Mouse (Mus musculus) adrenal gland, postnatal 14 days (tissue): Measurements from ENCODE around the gene Eci1. TPM values are rescaled to one million over a fixed set of nuclear protein-coding genes. Genes with fewer than 3 reads are reported as not detected.

Experiments
- total RNA-seq: library from RNA; stranded (reverse); gene quantifications from 2 replicates; pipeline ENCODE4 v1.2.3, GENCODE M21; 2021

Eci1 gene
- total RNA-seq, 1 experiment from 2014 or later = 505 TPM

Other genes starting within 250 kb of the Eci1 start
- 11.0 and 14.6 TPM in 2 replicates for gene Tbc1d24, start 221.1 kb upstream of the Eci1 start, total RNA-seq
- gene Ntn3, start 217.1 kb upstream of the Eci1 start, total RNA-seq = 2.1 and 2.9 TPM in 2 replicates
- gene Tedc2, start 205.8 kb upstream of the Eci1 start, total RNA-seq = 9.2 and 14.0 TPM in 2 replicates
- 12.0 and 12.8 TPM in 2 replicates for gene Ccnf, start 175.2 kb upstream of the Eci1 start, total RNA-seq
- gene Abca17, start 75.6 kb upstream of the Eci1 start, total RNA-seq = 0.11 TPM in 1 of 2 replicates, not detected in the other
- 24.4 and 25.2 TPM in 2 replicates for gene Abca3, start 74.7 kb upstream of the Eci1 start, total RNA-seq
- 78.8 and 84.9 TPM in 2 replicates for gene Rnps1, start 12.1 kb upstream of the Eci1 start, total RNA-seq
- 1.8 and 2.5 TPM in 2 replicates for gene Dnase1l2, start 16.5 kb downstream of the Eci1 start, total RNA-seq
- gene E4f1, start 43.7 kb downstream of the Eci1 start, total RNA-seq = 16.2 and 19.4 TPM in 2 replicates
- 55.8 and 59.0 TPM in 2 replicates for gene Pgp, start 43.8 kb downstream of the Eci1 start, total RNA-seq
- 0.75 TPM in 1 of 2 replicates, not detected in the other for gene Bricd5, start 47.2 kb downstream of the Eci1 start, total RNA-seq
- 19.5 and 23.3 TPM in 2 replicates for gene Mlst8, start 52.4 kb downstream of the Eci1 start, total RNA-seq
- gene Caskin1, start 62.0 kb downstream of the Eci1 start, total RNA-seq = 14.8 and 16.1 TPM in 2 replicates
- gene Traf7, start 101.3 kb downstream of the Eci1 start, total RNA-seq = 85.4 and 101 TPM in 2 replicates
- gene Rab26, start 107.6 kb downstream of the Eci1 start, total RNA-seq = 1.1 and 1.8 TPM in 2 replicates
- gene Pkd1, start 123.2 kb downstream of the Eci1 start, total RNA-seq = 42.2 and 44.3 TPM in 2 replicates
- gene Tsc2, start 206.0 kb downstream of the Eci1 start, total RNA-seq = 100 and 110 TPM in 2 replicates
- gene Nthl1, start 206.0 kb downstream of the Eci1 start, total RNA-seq = 7.2 and 7.7 TPM in 2 replicates
- 90.2 and 99.1 TPM in 2 replicates for gene Slc9a3r2, start 223.7 kb downstream of the Eci1 start, total RNA-seq
- gene Npw, start 231.8 kb downstream of the Eci1 start, total RNA-seq = not detected in 2 replicates
- 44.5 and 47.4 TPM in 2 replicates for gene Zfp598, start 243.0 kb downstream of the Eci1 start, total RNA-seq